Mouse (Mus musculus): ENCODE measurements around the gene Papln.

DNA sequence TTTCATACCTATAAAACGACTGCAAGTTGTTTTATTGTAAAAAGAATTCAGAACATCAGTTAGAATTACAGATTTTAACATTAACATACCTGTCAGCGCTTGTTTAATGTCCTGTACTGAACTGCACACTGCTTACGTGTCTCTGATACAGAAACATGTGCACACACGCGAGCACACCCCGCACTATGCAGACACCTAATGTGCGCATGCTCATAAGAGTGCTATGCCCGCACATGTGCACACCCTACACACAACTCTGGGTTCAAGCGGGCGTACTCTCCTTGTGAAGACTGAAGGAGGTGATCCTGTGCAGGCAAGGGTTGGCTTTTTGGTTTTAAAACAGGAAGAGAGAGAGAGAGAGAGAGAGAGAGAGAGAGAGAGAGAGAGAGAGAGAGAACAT lies 1.1 kb downstream of the Papln start:
- TF ChIP-seq CTCF (conservative IDR thresholded peaks at IDR 0.05; ENCODE audit: low read length) = no peak
- TF ChIP-seq NANOG (IDR thresholded peaks at IDR 0.05; ENCODE audit: borderline replicate concordance, low read length) = no peak
